Mouse (Mus musculus): Measurements from ENCODE around the gene Rps18.

DNA sequence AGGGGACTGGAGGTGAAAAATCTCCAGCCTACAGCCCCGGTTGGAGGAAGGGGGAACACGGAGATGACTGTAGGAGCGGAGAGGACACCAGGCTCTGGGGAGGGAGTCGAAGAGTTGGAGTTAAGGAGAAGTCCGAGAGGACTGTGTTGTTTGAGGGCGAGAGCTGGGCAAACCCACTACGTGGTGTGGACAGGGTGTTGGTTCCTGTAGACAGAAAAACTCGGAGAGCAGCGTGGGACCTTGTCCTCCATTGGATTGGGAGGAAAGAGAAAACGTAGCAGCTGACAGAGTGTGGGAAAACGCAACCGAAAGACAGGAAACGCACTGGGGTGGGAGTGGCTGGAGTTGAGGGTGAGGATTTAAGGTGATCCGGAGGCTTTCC, 45.9 kb downstream of the Rps18 start:
- no peak for TF ChIP-seq CTCF (IDR thresholded peaks at IDR 0.05; ENCODE audit: borderline replicate concordance, insufficient read depth, low read depth, low read length)
- no peak for TF ChIP-seq POLR2A (IDR thresholded peaks at IDR 0.05; ENCODE audit: borderline replicate concordance, insufficient read depth, low read length)

Data from cerebellum, adult 2 months (tissue).